Mouse (Mus musculus): ENCODE measurements around the gene Gmpr2. TPM values are rescaled to one million over a fixed set of nuclear protein-coding genes. Genes with fewer than 3 reads are reported as not detected.

Gene Gmpr2
- polyA plus RNA-seq (2014; fragmentation: Nextera tagmentation; extraction: Ambion mirVana): 48.7 and 49.6 TPM in 2 replicates

DNA sequence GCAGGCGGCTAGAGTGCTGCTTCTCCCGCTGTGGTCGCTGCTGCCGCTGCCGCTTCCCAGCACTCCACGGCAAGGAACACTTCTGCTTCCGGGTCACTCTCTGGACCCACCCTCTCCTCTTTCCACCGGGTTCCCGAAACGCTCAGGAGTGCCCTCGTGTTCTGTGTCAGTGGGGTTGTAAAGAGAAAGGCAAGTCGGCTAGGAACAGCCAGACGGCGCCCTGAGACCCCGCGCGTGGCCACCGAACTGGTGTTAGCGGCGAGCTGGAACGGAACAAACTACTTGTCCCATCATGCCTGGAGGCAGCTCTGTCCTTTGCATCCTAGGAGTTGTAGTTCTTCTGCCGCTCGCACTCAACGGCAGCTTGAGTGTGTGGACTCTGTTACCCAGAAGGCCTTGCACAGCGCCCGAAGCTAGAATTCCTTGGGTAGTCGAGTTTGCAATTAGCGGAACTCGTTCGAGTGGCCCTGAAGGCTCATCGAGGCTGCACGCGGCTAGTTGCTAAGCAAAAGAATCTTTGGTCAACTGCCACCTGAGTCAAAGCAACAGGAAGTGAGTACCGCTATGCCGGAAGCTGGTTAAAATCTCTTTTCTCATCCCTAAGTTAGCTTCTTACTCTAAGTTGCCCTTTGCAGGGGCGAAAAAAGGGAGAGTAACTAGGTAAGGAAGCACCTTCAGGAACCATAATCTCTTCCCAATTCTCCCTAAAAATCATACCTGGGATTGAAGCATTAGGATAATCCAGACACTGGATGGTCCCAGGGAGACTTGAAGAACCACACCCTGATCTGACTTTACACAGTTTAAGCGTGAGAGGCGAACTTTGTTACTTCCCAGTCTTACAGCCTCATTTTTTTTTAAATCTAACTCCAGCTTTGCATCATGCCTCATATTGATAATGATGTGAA, at the start of gene Gmpr2, which contains the start of gene Nedd8:
Gene Gmpr2, plus strand, starts transcription at position 109 of the 908 bp plus-strand sequence.
Gene Nedd8, minus strand, starts transcription at position 292 of the 908 bp plus-strand sequence.
- peaks cover 16% of the 10 kb centered on the region for H3K4me1 ChIP-seq (ENCODE audit: control insufficient read depth, insufficient read depth, low read length)
- WGBS: 1% methylated on average over 38 of the region's 38 CpGs
- DNase-seq (ENCODE audit: low spot score): peak; percentile 98
- ATAC-seq: peak; percentile 99
- no peaks in the 10 kb centered on the region for H3K27me3 ChIP-seq (replicated peaks; ENCODE audit: control insufficient read depth, insufficient read depth, low read length)
- H3K27ac ChIP-seq (ENCODE audit: low read depth, low read length): peak within 1 kb of the TSS; percentile 70; the same call in 1 of the 2 replicates
- H3K9ac ChIP-seq (ENCODE audit: low read length): peak within 1 kb of the TSS; percentile 81
- H3K4me3 ChIP-seq (ENCODE audit: low read depth, low read length): peak within 1 kb of the TSS; percentile 86
- no peaks in the 10 kb centered on the region for H3K9me3 ChIP-seq (replicated peaks; ENCODE audit: control insufficient read depth, low read length)
- peak within 1 kb of the TSS; percentile 96 for H3K4me2 ChIP-seq (ENCODE audit: low read length)
- H3K36me3 ChIP-seq (ENCODE audit: control insufficient read depth, insufficient read depth, low read length): peaks cover 27% of the 10 kb centered on the region

DNA sequence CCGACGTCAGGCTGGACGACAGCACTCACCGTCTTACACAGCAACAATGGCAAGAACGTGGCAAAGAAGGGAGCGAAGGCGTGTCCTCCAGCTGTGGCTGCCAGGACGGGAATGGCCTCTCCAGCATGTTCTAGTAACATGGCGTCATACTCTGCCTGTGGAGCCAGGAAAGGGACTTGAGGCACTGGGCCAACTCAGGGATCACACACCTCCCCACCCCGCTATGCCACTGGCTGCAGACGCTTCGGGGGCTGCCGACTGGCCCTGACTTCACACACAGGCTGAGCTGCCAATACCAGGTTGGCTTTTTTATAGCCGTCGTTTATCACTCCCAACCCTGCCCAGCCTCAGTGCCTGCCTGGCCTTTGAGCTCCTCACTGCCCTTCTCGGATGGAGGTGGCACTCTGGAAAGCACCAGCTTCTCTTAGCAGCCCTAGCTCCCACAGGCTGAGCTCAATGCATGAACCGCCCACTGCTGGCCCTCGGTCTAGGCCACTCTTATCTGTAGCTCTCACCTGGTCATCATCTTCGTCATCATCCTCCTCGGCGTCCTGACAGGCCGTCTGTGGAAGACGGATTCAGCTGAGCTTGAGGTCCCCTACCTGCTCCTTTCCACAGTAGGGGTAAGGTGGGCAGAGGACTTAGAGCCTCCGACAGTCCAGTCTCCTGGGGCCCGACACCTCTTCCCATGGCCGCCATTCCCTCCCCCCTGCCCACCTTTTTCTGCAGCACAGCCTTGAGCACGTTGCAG, 43.5 kb upstream of the Gmpr2 start:
- no peak overlapping the region for H3K9ac ChIP-seq (ENCODE audit: low read length)
- 92% methylated on average over 27 of the region's 27 CpGs for WGBS
- no peak overlapping the region for H3K27ac ChIP-seq (ENCODE audit: low read depth, low read length)
- no peak overlapping the region for H3K4me2 ChIP-seq (ENCODE audit: low read length)
- peaks cover 94% of the 10 kb centered on the region for H3K36me3 ChIP-seq (ENCODE audit: control insufficient read depth, insufficient read depth, low read length)
- no peak overlapping the region for H3K4me3 ChIP-seq (ENCODE audit: low read depth, low read length)
- no peaks in the 10 kb centered on the region for H3K4me1 ChIP-seq (ENCODE audit: control insufficient read depth, insufficient read depth, low read length)
- H3K9me3 ChIP-seq (replicated peaks; ENCODE audit: control insufficient read depth, low read length): no peaks in the 10 kb centered on the region
- ATAC-seq (no peak), DNase-seq (ENCODE audit: low spot score) (no peak)
- no peaks in the 10 kb centered on the region for H3K27me3 ChIP-seq (replicated peaks; ENCODE audit: control insufficient read depth, insufficient read depth, low read length)

DNA sequence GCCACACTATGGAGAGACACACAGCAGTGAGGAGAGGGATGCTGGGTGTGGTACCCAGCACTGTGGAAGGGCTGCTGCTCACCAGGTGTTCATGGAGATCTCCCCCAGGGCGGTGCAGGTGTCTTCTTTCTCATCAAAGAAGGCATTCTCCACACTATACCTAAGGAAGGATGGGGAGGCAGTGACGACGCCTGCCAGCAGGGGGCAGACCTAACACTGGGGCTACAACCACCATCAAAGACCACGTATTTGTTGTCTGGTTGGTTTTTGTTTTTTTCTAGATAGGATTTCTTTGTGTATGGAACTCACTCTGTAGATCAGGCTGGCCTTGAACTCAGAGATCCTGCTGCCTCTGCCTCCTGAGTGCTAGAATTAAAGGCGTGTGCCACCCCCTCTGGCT, 42.4 kb upstream of the Gmpr2 start:
- H3K36me3 ChIP-seq (ENCODE audit: control insufficient read depth, insufficient read depth, low read length): peaks cover 97% of the 10 kb centered on the region
- WGBS: 62% methylated on average over 5 of the region's 5 CpGs
- no peak overlapping the region for H3K4me3 ChIP-seq (ENCODE audit: low read depth, low read length)
- H3K4me1 ChIP-seq (ENCODE audit: control insufficient read depth, insufficient read depth, low read length): no peaks in the 10 kb centered on the region
- H3K27me3 ChIP-seq (replicated peaks; ENCODE audit: control insufficient read depth, insufficient read depth, low read length): no peaks in the 10 kb centered on the region
- ATAC-seq (no peak), DNase-seq (ENCODE audit: low spot score) (no peak)
- no peak overlapping the region for H3K4me2 ChIP-seq (ENCODE audit: low read length)
- no peak overlapping the region for H3K27ac ChIP-seq (ENCODE audit: low read depth, low read length)
- H3K9ac ChIP-seq (ENCODE audit: low read length): no peak overlapping the region
- no peaks in the 10 kb centered on the region for H3K9me3 ChIP-seq (replicated peaks; ENCODE audit: control insufficient read depth, low read length)

DNA sequence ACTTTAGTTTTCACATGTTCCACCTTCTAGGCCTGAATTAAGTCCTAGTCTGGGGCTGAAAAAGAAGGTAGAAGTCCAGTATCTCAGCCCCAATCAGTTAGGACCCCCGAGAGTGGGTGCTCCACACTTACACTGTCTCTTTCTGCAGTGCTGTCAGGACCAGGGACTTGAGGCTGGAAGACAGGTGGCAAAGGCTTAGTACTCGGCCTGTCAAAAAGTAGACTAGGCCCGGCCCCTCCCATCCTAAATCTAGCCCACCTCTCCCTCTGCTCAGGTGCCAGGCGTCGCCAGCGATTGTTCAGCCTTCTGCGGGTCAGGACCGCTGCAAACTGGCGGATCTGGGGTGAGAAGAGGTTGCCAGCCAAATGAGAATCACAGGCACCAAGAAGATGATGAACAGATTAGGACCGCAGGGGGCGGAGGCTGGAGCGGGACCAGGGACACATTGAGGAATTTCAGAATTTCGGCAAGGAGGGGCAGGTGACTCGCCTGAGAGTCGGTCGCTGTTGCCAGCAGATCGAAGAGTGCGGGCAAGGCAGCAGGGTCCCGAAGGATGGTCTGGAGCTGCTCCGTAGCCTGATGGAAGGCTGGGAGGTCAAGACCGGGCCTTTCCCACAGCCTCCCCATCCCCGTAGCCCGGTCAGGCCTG, 36.7 kb upstream of the Gmpr2 start:
- Histone ChIP-seq H3K4me2 (ENCODE audit: low read length) (peak overlapping the region; percentile 86), H3K36me3 (ENCODE audit: control insufficient read depth, insufficient read depth, low read length) (peaks cover 82% of the 10 kb centered on the region), H3K27me3 (replicated peaks; ENCODE audit: control insufficient read depth, insufficient read depth, low read length) (no peaks in the 10 kb centered on the region), H3K27ac (ENCODE audit: low read depth, low read length) (peak overlapping the region; percentile 77), H3K9ac (ENCODE audit: low read length) (peak overlapping the region; percentile 70), H3K9me3 (replicated peaks; ENCODE audit: control insufficient read depth, low read length) (no peaks in the 10 kb centered on the region), H3K4me1 (ENCODE audit: control insufficient read depth, insufficient read depth, low read length) (peaks cover 5% of the 10 kb centered on the region; the same call in 1 of the 2 replicates), H3K4me3 (ENCODE audit: low read depth, low read length) (peak overlapping the region; percentile 58)
- ATAC-seq: peak; percentile 32; the same call in 1 of the 2 replicates
- WGBS: 4% methylated on average over 23 of the region's 23 CpGs
- DNase-seq (ENCODE audit: low spot score): peak; percentile 37

DNA sequence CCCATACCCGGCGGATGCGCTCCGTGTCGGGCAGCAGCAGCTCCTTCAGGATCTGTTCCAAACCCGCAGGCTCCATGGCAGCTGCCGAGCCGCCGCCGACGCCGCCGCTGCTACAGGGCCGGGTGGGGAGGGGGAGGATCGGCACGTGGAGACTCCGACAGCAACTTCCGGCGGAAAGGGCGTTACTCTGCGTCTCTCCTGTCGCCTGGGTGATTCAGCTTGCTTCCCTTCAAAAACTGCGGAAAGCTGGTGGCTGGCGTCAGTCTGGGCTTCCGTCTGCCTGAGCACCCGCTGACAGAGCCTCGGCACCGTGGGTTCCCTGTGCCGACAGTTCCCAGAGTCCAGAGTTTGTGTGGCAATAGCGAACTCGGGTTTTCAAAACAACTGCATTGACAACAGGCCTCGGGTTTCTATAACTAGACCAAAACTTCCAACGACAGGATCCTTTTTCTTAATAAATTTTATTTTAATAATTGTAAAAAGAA, 36.2 kb upstream of the Gmpr2 start, which contains the start of gene Ipo4:
Gene Ipo4, minus strand, starts transcription at position 435 of the 485 bp plus-strand sequence.
- ATAC-seq (peak; percentile 93), DNase-seq (ENCODE audit: low spot score) (peak; percentile 96)
- peak within 1 kb of the TSS; percentile 86 for H3K4me2 ChIP-seq (ENCODE audit: low read length)
- H3K9me3 ChIP-seq (replicated peaks; ENCODE audit: control insufficient read depth, low read length): no peaks in the 10 kb centered on the region
- peaks cover 81% of the 10 kb centered on the region for H3K36me3 ChIP-seq (ENCODE audit: control insufficient read depth, insufficient read depth, low read length)
- H3K4me1 ChIP-seq (ENCODE audit: control insufficient read depth, insufficient read depth, low read length): peaks cover 5% of the 10 kb centered on the region; the same call in 1 of the 2 replicates
- H3K4me3 ChIP-seq (ENCODE audit: low read depth, low read length): peak within 1 kb of the TSS; percentile 58
- H3K9ac ChIP-seq (ENCODE audit: low read length): peak within 1 kb of the TSS; percentile 70
- no peaks in the 10 kb centered on the region for H3K27me3 ChIP-seq (replicated peaks; ENCODE audit: control insufficient read depth, insufficient read depth, low read length)
- peak within 1 kb of the TSS; percentile 77 for H3K27ac ChIP-seq (ENCODE audit: low read depth, low read length)
- 2% methylated on average over 33 of the region's 33 CpGs for WGBS

DNA sequence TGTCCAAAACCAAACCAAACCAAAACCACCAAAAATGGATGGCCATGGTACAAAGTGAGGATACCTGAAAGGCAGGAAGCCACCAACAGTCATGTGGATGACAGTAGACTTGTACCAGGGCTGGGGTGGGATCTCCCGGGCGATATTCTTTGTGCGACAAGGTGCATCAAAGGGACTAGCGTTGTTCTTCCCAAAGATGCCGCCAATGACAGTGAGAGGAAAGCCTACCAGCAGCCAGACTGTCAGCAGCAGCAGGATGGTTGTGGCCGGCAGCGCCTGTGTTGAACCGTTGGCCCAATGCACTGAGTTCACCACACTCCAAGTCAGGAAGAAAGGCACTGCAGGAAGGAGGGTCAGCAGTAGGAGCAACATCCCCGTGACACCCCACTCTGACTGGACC, 33.9 kb upstream of the Gmpr2 start, which contains the start of gene Gm49378:
Gene Gm49378, minus strand, starts transcription at position 101 of the 400 bp plus-strand sequence.
- no peak within 1 kb of the TSS for H3K4me2 ChIP-seq (ENCODE audit: low read length)
- no peak for DNase-seq (ENCODE audit: low spot score)
- H3K36me3 ChIP-seq (ENCODE audit: control insufficient read depth, insufficient read depth, low read length): peaks cover 72% of the 10 kb centered on the region
- peaks cover 11% of the 10 kb centered on the region for H3K4me1 ChIP-seq (ENCODE audit: control insufficient read depth, insufficient read depth, low read length)
- H3K27me3 ChIP-seq (replicated peaks; ENCODE audit: control insufficient read depth, insufficient read depth, low read length): no peaks in the 10 kb centered on the region
- ATAC-seq: no peak
- H3K27ac ChIP-seq (ENCODE audit: low read depth, low read length): no peak within 1 kb of the TSS
- WGBS: 96% methylated on average over 9 of the region's 9 CpGs
- no peak within 1 kb of the TSS for H3K9ac ChIP-seq (ENCODE audit: low read length)
- no peaks in the 10 kb centered on the region for H3K9me3 ChIP-seq (replicated peaks; ENCODE audit: control insufficient read depth, low read length)
- H3K4me3 ChIP-seq (ENCODE audit: low read depth, low read length): no peak within 1 kb of the TSS

DNA sequence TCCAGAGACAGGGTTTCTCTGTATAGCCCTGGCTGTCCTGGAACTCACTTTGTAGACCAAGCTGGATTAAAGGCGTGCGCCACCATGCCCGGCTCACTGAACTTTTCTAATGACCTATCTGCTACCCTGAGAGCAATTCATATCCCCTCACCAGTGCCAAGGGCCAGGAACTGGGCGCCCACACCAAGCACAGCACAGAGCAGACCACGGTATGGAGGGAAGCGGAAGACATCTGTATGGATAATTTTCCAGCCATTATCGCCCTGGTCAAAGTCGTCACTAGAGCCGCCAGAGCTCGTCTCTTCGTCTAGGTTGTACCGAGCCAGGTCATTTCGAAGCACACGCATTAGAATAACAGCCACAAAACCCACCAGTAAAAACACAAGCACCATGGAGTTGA, 30.9 kb upstream of the Gmpr2 start:
- Histone ChIP-seq H3K4me3 (ENCODE audit: low read depth, low read length) (no peak overlapping the region), H3K9ac (ENCODE audit: low read length) (no peak overlapping the region), H3K36me3 (ENCODE audit: control insufficient read depth, insufficient read depth, low read length) (peaks cover 58% of the 10 kb centered on the region), H3K27ac (ENCODE audit: low read depth, low read length) (no peak overlapping the region), H3K4me1 (ENCODE audit: control insufficient read depth, insufficient read depth, low read length) (peaks cover 17% of the 10 kb centered on the region), H3K27me3 (replicated peaks; ENCODE audit: control insufficient read depth, insufficient read depth, low read length) (no peaks in the 10 kb centered on the region), H3K4me2 (ENCODE audit: low read length) (no peak overlapping the region), H3K9me3 (replicated peaks; ENCODE audit: control insufficient read depth, low read length) (no peaks in the 10 kb centered on the region)
- no peak for DNase-seq (ENCODE audit: low spot score)
- 96% methylated on average over 14 of the region's 14 CpGs for WGBS
- ATAC-seq: no peak

DNA sequence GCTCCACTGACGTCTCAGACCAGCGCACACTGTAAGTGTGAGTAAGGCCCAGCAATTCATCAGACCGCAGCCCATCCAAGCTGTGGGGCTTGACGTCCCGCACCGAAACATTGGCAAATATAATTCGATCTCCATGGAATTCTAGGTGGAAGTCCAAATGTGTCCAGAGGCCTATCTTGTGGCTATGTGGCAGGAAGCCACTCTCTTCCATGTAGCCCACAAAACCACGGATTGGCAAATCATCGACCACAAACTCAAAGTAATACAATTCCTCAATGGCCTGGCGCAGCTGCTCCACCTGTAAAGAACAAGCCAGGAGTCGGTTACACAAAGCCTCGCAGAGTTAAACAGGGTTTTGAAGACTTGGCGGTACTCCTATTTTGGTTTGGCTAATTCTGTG, 30.4 kb upstream of the Gmpr2 start:
- no peak overlapping the region for H3K9ac ChIP-seq (ENCODE audit: low read length)
- WGBS: 95% methylated on average over 13 of the region's 13 CpGs
- peaks cover 17% of the 10 kb centered on the region for H3K4me1 ChIP-seq (ENCODE audit: control insufficient read depth, insufficient read depth, low read length)
- no peak overlapping the region for H3K27ac ChIP-seq (ENCODE audit: low read depth, low read length)
- H3K4me3 ChIP-seq (ENCODE audit: low read depth, low read length): no peak overlapping the region
- peaks cover 57% of the 10 kb centered on the region for H3K36me3 ChIP-seq (ENCODE audit: control insufficient read depth, insufficient read depth, low read length)
- DNase-seq (ENCODE audit: low spot score) (no peak), ATAC-seq (no peak)
- H3K27me3 ChIP-seq (replicated peaks; ENCODE audit: control insufficient read depth, insufficient read depth, low read length): no peaks in the 10 kb centered on the region
- no peaks in the 10 kb centered on the region for H3K9me3 ChIP-seq (replicated peaks; ENCODE audit: control insufficient read depth, low read length)
- no peak overlapping the region for H3K4me2 ChIP-seq (ENCODE audit: low read length)
